In the genomic region with DNA sequence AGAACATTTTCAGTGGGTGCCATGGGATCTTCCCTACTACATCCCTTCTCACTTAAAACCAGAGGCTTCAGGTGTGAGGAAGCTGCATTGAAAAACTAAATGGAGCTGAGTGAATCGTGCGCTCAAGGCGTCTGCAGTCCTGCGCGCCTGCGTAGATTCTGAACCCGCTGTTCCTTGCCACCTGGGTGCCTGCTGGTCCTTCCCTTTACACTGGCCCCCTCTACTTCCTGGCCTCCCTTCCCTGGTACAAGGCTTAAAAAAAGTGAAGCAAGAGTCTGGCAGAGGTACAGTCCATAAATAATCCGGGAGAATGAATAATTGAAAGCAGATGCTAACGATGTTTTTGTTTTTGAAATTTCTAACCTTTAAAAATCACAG, we compare ENCODE assay signal across 8 mouse cellular contexts. TPM values are rescaled to one million over a fixed set of nuclear protein-coding genes. Genes with fewer than 3 reads are reported as not detected.
A peak's percentile ranks its signal among the peaks of the same experiment; 100 is the strongest.
DNase-seq lines count a peak whose midpoint lies in the region; ATAC-seq and TF ChIP-seq lines count a peak whose summit lies in the region.

No protein-coding gene starts in this region.

- DNase-seq in kidney, adult 18-20 months = no peak
- DNase-seq in spleen, adult 18-20 months = no peak
- DNase-seq in frontal cortex, postnatal 25 days (ENCODE audit: low spot score in 2 of 2) = no peak
- no peak for DNase-seq in cerebellum, postnatal 4 days (ENCODE audit: low spot score in 2 of 2)

- no peaks in the 10 kb centered on the region for H3K9me3 ChIP-seq in kidney, embryonic 14.5 days (ENCODE audit: control insufficient read depth, low read length)
- no peaks in the 10 kb centered on the region for H3K9me3 ChIP-seq in hindbrain, embryonic 12.5 days (replicated peaks)
- peaks cover 2% of the 10 kb centered on the region; the same call in 1 of the 2 replicates for H3K9me3 ChIP-seq in midbrain, embryonic 13.5 days

- 7% methylated on average over 9 of the region's 9 CpGs for WGBS in kidney, embryonic 14.5 days
- WGBS in hindbrain, embryonic 12.5 days = 8% methylated on average over 9 of the region's 9 CpGs
- WGBS in midbrain, embryonic 13.5 days = 8% methylated on average over 9 of the region's 9 CpGs

- no peaks in the 10 kb centered on the region for H3K36me3 ChIP-seq in kidney, embryonic 14.5 days (ENCODE audit: control insufficient read depth, insufficient read depth, low read length)
- H3K36me3 ChIP-seq in hindbrain, embryonic 12.5 days = no peaks in the 10 kb centered on the region
- no peaks in the 10 kb centered on the region for H3K36me3 ChIP-seq in midbrain, embryonic 13.5 days

- H3K4me2 ChIP-seq in kidney, embryonic 14.5 days (replicated peaks; ENCODE audit: low read depth, low read length) = peak overlapping the region; percentile 73
- H3K4me2 ChIP-seq in hindbrain, embryonic 12.5 days (replicated peaks) = peak overlapping the region; percentile 79
- peak overlapping the region; percentile 73 for H3K4me2 ChIP-seq in midbrain, embryonic 13.5 days (replicated peaks)

- H3K4me3 ChIP-seq in kidney, embryonic 14.5 days (ENCODE audit: low read length) = peak overlapping the region; percentile 43
- peak overlapping the region; percentile 55; the same call in 1 of the 2 replicates for H3K4me3 ChIP-seq in cortical plate, adult 2 months (ENCODE audit: insufficient read depth, low read length)
- H3K4me3 ChIP-seq in hindbrain, embryonic 12.5 days = peak overlapping the region; percentile 44
- peak overlapping the region; percentile 60 for H3K4me3 ChIP-seq in midbrain, embryonic 13.5 days (replicated peaks)

- H3K27ac ChIP-seq in kidney, embryonic 14.5 days (ENCODE audit: low read depth, low read length) = no peak overlapping the region
- H3K27ac ChIP-seq in cortical plate, adult 2 months (ENCODE audit: insufficient read depth, low read length) = no peak overlapping the region; the same call in 1 of the 2 replicates
- H3K27ac ChIP-seq in hindbrain, embryonic 12.5 days = peak overlapping the region; percentile 95
- peak overlapping the region; percentile 98 for H3K27ac ChIP-seq in midbrain, embryonic 13.5 days

- no peak for TF ChIP-seq CTCF in cortical plate, adult 2 months (IDR thresholded peaks at IDR 0.05; ENCODE audit: extremely low read depth, insufficient read depth, low read length)

- H3K27me3 ChIP-seq in kidney, embryonic 14.5 days (ENCODE audit: control insufficient read depth, insufficient read depth, low read length) = peaks cover 43% of the 10 kb centered on the region
- peaks cover 39% of the 10 kb centered on the region for H3K27me3 ChIP-seq in hindbrain, embryonic 12.5 days
- H3K27me3 ChIP-seq in midbrain, embryonic 13.5 days = peaks cover 39% of the 10 kb centered on the region

- ATAC-seq in kidney, embryonic 14.5 days (ENCODE audit: low FRiP score, low TSS enrichment) = peak; percentile 39; the same call in 1 of the 2 replicates
- peak; percentile 44 for ATAC-seq in hindbrain, embryonic 12.5 days (ENCODE audit: low FRiP score)
- ATAC-seq in midbrain, embryonic 13.5 days = peak; percentile 26

- no peak for TF ChIP-seq POLR2A in cortical plate, adult 2 months (IDR thresholded peaks at IDR 0.05; ENCODE audit: extremely low read depth, insufficient read depth, low read length)

- H3K9ac ChIP-seq in kidney, embryonic 14.5 days (ENCODE audit: low read depth, low read length) = peak overlapping the region; percentile 28; the same call in 1 of the 2 replicates
- H3K9ac ChIP-seq in hindbrain, embryonic 12.5 days = peak overlapping the region; percentile 65
- peak overlapping the region; percentile 87 for H3K9ac ChIP-seq in midbrain, embryonic 13.5 days (replicated peaks)

- no peaks in the 10 kb centered on the region for H3K4me1 ChIP-seq in kidney, embryonic 14.5 days (ENCODE audit: control insufficient read depth, insufficient read depth, low read length)
- no peaks in the 10 kb centered on the region for H3K4me1 ChIP-seq in cortical plate, adult 2 months (ENCODE audit: control insufficient read depth, insufficient read depth, low read length)
- peaks cover 19% of the 10 kb centered on the region for H3K4me1 ChIP-seq in hindbrain, embryonic 12.5 days
- H3K4me1 ChIP-seq in midbrain, embryonic 13.5 days (replicated peaks) = peaks cover 16% of the 10 kb centered on the region

RNA-seq across cellular contexts. Expression of a gene that starts 1.7 kb away (rescaled TPM):
- not detected in 2 replicates for polyA plus RNA-seq in kidney, embryonic 14.5 days (2014; fragmentation: Nextera tagmentation; extraction: Ambion mirVana)
- polyA plus RNA-seq in cortical plate, adult 2 months (2012; rRNA removed) = 251 and 304 TPM in 2 replicates
- 43.8 and 47.0 TPM in 2 replicates for polyA plus RNA-seq in hindbrain, embryonic 12.5 days (2016; fragmentation: Nextera tagmentation; extraction: Ambion mirVana)
- 76.3 and 79.8 TPM in 2 replicates for polyA plus RNA-seq in midbrain, embryonic 13.5 days (2015; fragmentation: Nextera tagmentation; extraction: Ambion mirVana)

Comparison
In these comparisons a context has a peak if more than half of its experiments do, and no peak if none do; other contexts are left out.
1. H3K27ac ChIP-seq: peak in hindbrain, embryonic 12.5 days (single experiment) and midbrain, embryonic 13.5 days (single experiment); none in kidney, embryonic 14.5 days (single experiment) and cortical plate, adult 2 months (single experiment).
2. H3K9ac ChIP-seq: peak in every context shown above with its lines; median percentile 87 in midbrain, embryonic 13.5 days; 65 in hindbrain, embryonic 12.5 days; 28 in kidney, embryonic 14.5 days.
3. RNA of a gene that starts 1.7 kb away (polyA plus RNA-seq): 251 to 304 TPM in cortical plate, adult 2 months, 76.3 to 79.8 TPM in midbrain, embryonic 13.5 days and 43.8 to 47.0 TPM in hindbrain, embryonic 12.5 days; not detected in kidney, embryonic 14.5 days; every median in the first group is over 10 times any median in the second.
4. Peak in every context shown above with its lines, with median percentiles within 50 percentile points of each other: ATAC-seq, H3K4me2 ChIP-seq and H3K4me3 ChIP-seq.